Mouse (Mus musculus) bone marrow, adult 2 months (tissue): Measurements from ENCODE around the gene Nutm1. TPM values are rescaled to one million over a fixed set of nuclear protein-coding genes. Genes with fewer than 3 reads are reported as not detected.

Experiments used
- H3K27ac ChIP-seq: fragments of 200-500 bp; 2 replicates; pipeline ENCODE4 v1.5.1; 2012; ENCODE audit warnings: low read depth, mild to moderate bottlenecking, control low read depth, inconsistent platforms, low read length; ENCODE audit not compliant: control insufficient read depth, poor library complexity, insufficient read depth
- H3K4me1 ChIP-seq: fragments of 200-500 bp; 2 replicates; pipeline ENCODE4 v1.6.1; 2011; ENCODE audit warnings: low read length; ENCODE audit not compliant: control insufficient read depth, insufficient read depth
- H3K4me3 ChIP-seq: fragments of 200-500 bp; replicated peaks from 2 replicates; pipeline ENCODE3; 2011; ENCODE audit warnings: mild to moderate bottlenecking, low read depth, low read length, control low read depth; ENCODE audit not compliant: control insufficient read depth
- CTCF ChIP-seq: fragments of 200-500 bp; IDR thresholded peaks from 2 replicates; pipeline ENCODE4 v1.5.1; 2011; ENCODE audit warnings: low read length, control low read depth; ENCODE audit not compliant: control insufficient read depth, insufficient read depth
- POLR2A ChIP-seq: fragments of 200-500 bp; IDR thresholded peaks from 2 replicates; pipeline ENCODE4 v1.6.1; 2011; ENCODE audit warnings: low read depth, mild to moderate bottlenecking, control low read depth, low read length, borderline replicate concordance; ENCODE audit not compliant: control insufficient read depth
- WGBS: fragments of 180-500 bp; shearing (Covaris S2); methylation state at CpG from one replicate; pipeline ENCODE4 v1.1.7; 2018; 5-methylcytosine and 5-hydroxymethylcytosine counted together
- polyA plus RNA-seq: library from polyadenylated mRNA; stranded (reverse); fragments of >200 nt; gene quantifications from 2 replicates; pipeline ENCODE4 v1.2.4, GENCODE M21; 2011; ENCODE audit warnings: low replicate concordance; ENCODE audit not compliant: missing spikeins, insufficient read depth, insufficient read length

Nutm1 gene
- polyA plus RNA-seq, 1 experiment = not detected

- H3K4me3 ChIP-seq = peak overlapping the region; percentile 57
- WGBS = 15% methylated on average over 21 of the region's 21 CpGs
Measured at GRCm38 (mm10) chr2:112284363-112285030, 25.4 kb upstream of the Nutm1 start.

GRCm38 (mm10) chr2:112282846-112283245, 23.8 kb upstream of the Nutm1 start:
- no peak overlapping the region for H3K4me3 ChIP-seq
- TF ChIP-seq CTCF (no peak), POLR2A (no peak)
- H3K4me1 ChIP-seq = peaks cover 2% of the 10 kb centered on the region
- 92% methylated on average over 1 of the region's 1 CpGs for WGBS
- no peak overlapping the region for H3K27ac ChIP-seq

More at GRCm38 (mm10) chr2:112284363-112285030, 25.4 kb upstream of the Nutm1 start:
- Histone ChIP-seq H3K27ac (0 out of 2 replicates have a peak overlapping the region, but pooled peaks have one; percentile 41), H3K4me1 (peaks cover 2% of the 10 kb centered on the region)
- TF ChIP-seq CTCF = no peak
- TF ChIP-seq POLR2A = no peak

GRCm38 (mm10) chr2:112276870-112277269, 17.8 kb upstream of the Nutm1 start:
- no peaks in the 10 kb centered on the region; the same call in 1 of the 2 replicates for H3K4me1 ChIP-seq
- no peak overlapping the region for H3K27ac ChIP-seq
- 85% methylated on average over 3 of the region's 3 CpGs for WGBS
- H3K4me3 ChIP-seq = no peak overlapping the region
- TF ChIP-seq POLR2A (no peak), CTCF (no peak)

- H3K4me1 ChIP-seq = no peaks in the 10 kb centered on the region; the same call in 1 of the 2 replicates
- no peak overlapping the region for H3K4me3 ChIP-seq
- 86% methylated on average over 6 of the region's 6 CpGs for whole genome bisulfite sequencing
- TF ChIP-seq POLR2A = no peak
- TF ChIP-seq CTCF = no peak
- H3K27ac ChIP-seq = no peak overlapping the region
Measured at GRCm38 (mm10) chr2:112273474-112273873, 14.4 kb upstream of the Nutm1 start.

GRCm38 (mm10) chr2:112272909-112273308, 13.8 kb upstream of the Nutm1 start:
- Histone ChIP-seq H3K4me1 (no peaks in the 10 kb centered on the region; the same call in 1 of the 2 replicates), H3K27ac (no peak overlapping the region), H3K4me3 (no peak overlapping the region)
- TF ChIP-seq POLR2A (no peak), CTCF (no peak)
- 71% methylated on average over 2 of the region's 2 CpGs for WGBS

- TF ChIP-seq POLR2A (no peak), CTCF (no peak)
- Histone ChIP-seq H3K4me3 (no peak overlapping the region), H3K4me1 (no peaks in the 10 kb centered on the region; the same call in 1 of the 2 replicates), H3K27ac (no peak overlapping the region)
- 59% methylated on average over 2 of the region's 2 CpGs for WGBS
Measured at GRCm38 (mm10) chr2:112270011-112270410, 10.9 kb upstream of the Nutm1 start.

DNA sequence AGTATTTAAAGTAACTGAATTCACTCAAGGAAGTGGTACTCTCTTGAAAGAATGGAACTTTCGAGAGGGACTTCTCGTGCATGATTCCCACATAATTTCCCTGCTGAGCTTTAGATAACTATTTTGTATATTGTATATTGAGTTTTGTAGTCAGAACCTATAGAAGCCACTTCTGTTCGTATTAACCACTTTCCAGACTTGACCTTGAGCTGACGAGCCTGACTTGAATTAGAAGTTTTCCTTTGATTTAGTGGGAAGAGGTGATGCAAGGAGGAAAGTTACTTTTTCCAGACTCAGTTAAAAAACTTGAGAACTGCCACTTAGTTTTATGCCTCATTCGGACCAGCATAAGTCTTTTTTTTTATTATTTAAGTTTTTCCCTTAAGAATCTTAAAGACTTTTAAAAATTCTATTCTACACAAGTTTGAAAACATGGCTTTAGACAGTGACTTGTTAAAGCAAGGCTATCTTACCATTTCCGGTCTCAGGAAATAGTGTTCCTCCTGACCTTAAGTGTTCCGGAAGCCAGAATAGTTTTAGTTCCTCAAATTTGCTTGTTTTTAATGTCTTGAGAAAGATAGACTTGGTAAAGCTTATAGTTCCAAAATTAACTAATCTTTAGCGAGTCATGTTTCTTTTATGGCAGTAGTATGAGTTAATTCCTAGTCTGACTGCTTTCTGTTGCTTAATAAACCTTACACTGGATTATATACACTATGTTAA, 8.6 kb upstream of the Nutm1 start:
- Histone ChIP-seq H3K4me3 (peak overlapping the region; percentile 54), H3K27ac (no peak overlapping the region), H3K4me1 (no peaks in the 10 kb centered on the region; the same call in 1 of the 2 replicates)

GRCm38 (mm10) chr2:112266780-112267179, 7.7 kb upstream of the Nutm1 start:
- WGBS = under 1% methylated on average over 10 of the region's 10 CpGs
- Histone ChIP-seq H3K4me1 (no peaks in the 10 kb centered on the region; the same call in 1 of the 2 replicates), H3K4me3 (peak overlapping the region; percentile 84), H3K27ac (peak overlapping the region; percentile 82)
- TF ChIP-seq CTCF (no peak), POLR2A (no peak)

More for the DNA sequence above, 8.6 kb upstream of the Nutm1 start:
- under 1% methylated on average over 8 of the region's 8 CpGs for WGBS
- TF ChIP-seq CTCF (no peak), POLR2A (no peak)
